Mouse (Mus musculus) forebrain, embryonic 14.5 days (tissue): Measurements from ENCODE around the gene Trmt10a. TPM values are rescaled to one million over a fixed set of nuclear protein-coding genes. Genes with fewer than 3 reads are reported as not detected.

Experiments
- ATAC-seq: fragments of 200-750 bp; cut with Nextera tagmentation; 2 replicates; pipeline ENCODE4 v1.8.0; 2017; ENCODE audit warnings: mild to moderate bottlenecking, moderate library complexity
- DNase-seq: peaks from one replicate; pipeline ENCODE4 v3.0.0-alpha.2; 2015; ENCODE audit warnings: low spot score
- H3K27ac ChIP-seq: fragments of 300-500 bp; sonication (generic); 2 replicates; pipeline ENCODE4 v1.5.1; 2014; ENCODE audit warnings: low read depth, mild to moderate bottlenecking, control low read depth, low read length, moderate library complexity
- H3K27me3 ChIP-seq: fragments of 300-500 bp; sonication (generic); replicated peaks from 2 replicates; pipeline ENCODE4 v1.6.1; 2014; ENCODE audit warnings: low read length, control low read depth, mixed read lengths; ENCODE audit not compliant: control insufficient read depth, insufficient read depth
- H3K36me3 ChIP-seq: fragments of 300-500 bp; sonication (generic); 2 replicates; pipeline ENCODE4 v1.6.1; 2014; ENCODE audit warnings: low read length, control low read depth; ENCODE audit not compliant: control insufficient read depth, insufficient read depth
- H3K4me1 ChIP-seq: fragments of 300-500 bp; sonication (generic); 2 replicates; pipeline ENCODE4 v1.6.1; 2014; ENCODE audit warnings: antibody characterized with exemption, low read length, control low read depth; ENCODE audit not compliant: control insufficient read depth, insufficient read depth
- H3K4me2 ChIP-seq: fragments of 300-500 bp; sonication (generic); 2 replicates; pipeline ENCODE4 v1.6.1; 2014; ENCODE audit warnings: mild to moderate bottlenecking, control low read depth, low read length
- H3K4me3 ChIP-seq: fragments of 300-500 bp; sonication (generic); 2 replicates; pipeline ENCODE4 v1.5.1; 2014; ENCODE audit warnings: low read depth, low read length, control low read depth
- H3K9ac ChIP-seq: fragments of 300-500 bp; sonication (generic); 2 replicates; pipeline ENCODE4 v1.6.1; 2014; ENCODE audit warnings: mild to moderate bottlenecking, low read length, control low read depth, moderate library complexity
- H3K9me3 ChIP-seq: fragments of 300-500 bp; sonication (generic); replicated peaks from 2 replicates; pipeline ENCODE4 v1.6.1; 2016; ENCODE audit warnings: low read length, control low read depth, mixed read lengths; ENCODE audit not compliant: control insufficient read depth
- WGBS: fragments of 180-500 bp; shearing (Covaris S2); extraction: QIAGEN DNeasy Blood & Tissue Kit; methylation state at CpG from one replicate; pipeline ENCODE4 v1.1.7; 2014; 5-methylcytosine and 5-hydroxymethylcytosine counted together
- polyA plus RNA-seq: library from polyadenylated mRNA; unstranded; fragments of >200 nt; fragmentation: Nextera tagmentation; extraction: Ambion mirVana; gene quantifications from 2 replicates; pipeline ENCODE4 v1.2.1, GENCODE M21; 2014

Gene Trmt10a
- polyA plus RNA-seq, 1 experiment from 2014 or later = 9.5 TPM

DNA sequence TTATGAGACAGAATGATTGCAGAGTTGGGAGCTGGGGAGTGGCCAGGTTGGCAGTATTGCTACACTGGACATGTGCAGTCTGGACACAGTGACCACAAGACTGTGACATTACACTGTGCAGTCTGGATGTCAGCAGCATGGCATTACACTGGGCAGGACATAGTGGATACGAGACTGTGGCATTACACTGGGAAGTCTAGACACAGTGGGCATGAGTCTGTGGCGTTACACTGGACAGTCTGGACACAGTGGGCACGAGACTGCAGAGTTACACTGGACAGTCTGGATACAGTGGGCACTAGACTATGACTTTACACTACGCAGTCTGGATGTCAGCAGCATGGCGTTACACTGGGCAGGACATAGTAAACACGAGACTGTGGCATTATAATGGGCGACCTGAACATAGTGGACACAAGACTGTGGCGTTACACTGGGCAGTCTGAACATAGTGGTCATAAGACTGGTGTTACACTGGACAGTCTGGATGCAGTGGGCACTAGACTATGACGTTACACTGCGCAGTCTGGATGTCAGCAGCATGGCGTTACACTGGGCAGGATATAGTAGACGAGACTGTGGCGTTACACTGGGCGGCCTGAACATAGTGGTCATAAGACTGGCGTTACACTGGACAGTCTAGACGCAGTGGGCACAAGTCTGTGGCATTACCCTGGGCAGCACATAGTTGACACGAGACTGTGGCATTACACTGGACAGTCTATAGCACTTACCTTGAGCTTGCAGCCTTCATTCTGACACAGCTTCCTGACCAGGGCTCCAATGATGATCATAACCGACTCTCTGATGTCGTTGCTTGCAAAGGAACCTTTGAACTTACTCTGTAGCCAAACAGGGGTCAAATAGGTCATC is 32.1 kb upstream of the Trmt10a start:
- H3K4me1 ChIP-seq = no peaks in the 10 kb centered on the region
- H3K4me3 ChIP-seq = no peak overlapping the region
- no peak overlapping the region for H3K4me2 ChIP-seq
- H3K9me3 ChIP-seq = no peaks in the 10 kb centered on the region
- 93% methylated on average over 19 of the region's 19 CpGs for WGBS
- H3K27me3 ChIP-seq = no peaks in the 10 kb centered on the region
- ATAC-seq = no peak
- H3K36me3 ChIP-seq = no peaks in the 10 kb centered on the region
- no peak overlapping the region for H3K9ac ChIP-seq
- no peak overlapping the region for H3K27ac ChIP-seq
- no peak for DNase-seq

DNA sequence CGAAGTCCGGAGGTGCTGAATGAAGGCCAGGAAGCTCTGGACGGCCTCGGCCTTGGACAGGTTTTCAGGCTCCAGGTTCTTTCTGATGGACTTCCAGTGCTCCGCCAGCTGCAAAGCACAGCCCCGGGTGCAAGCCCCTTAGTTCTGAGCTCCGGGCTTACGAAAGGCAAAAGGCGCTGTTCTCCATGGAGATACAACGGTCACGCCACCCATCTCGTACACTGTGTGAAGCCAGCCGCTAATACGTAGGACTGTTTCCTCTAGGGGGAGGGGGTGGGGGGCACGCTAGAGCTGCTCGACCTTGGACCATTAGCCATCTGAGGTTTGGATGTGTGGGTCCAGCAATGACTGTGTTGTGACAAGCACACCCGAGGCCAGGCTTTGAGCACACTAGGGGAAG is 29.1 kb upstream of the Trmt10a start:
- 89% methylated on average over 17 of the region's 17 CpGs for WGBS
- Histone ChIP-seq H3K4me3 (no peak overlapping the region), H3K27me3 (no peaks in the 10 kb centered on the region), H3K9me3 (no peaks in the 10 kb centered on the region), H3K36me3 (no peaks in the 10 kb centered on the region), H3K4me1 (no peaks in the 10 kb centered on the region), H3K27ac (no peak overlapping the region), H3K4me2 (no peak overlapping the region), H3K9ac (no peak overlapping the region)
- ATAC-seq (no peak), DNase-seq (no peak)

DNA sequence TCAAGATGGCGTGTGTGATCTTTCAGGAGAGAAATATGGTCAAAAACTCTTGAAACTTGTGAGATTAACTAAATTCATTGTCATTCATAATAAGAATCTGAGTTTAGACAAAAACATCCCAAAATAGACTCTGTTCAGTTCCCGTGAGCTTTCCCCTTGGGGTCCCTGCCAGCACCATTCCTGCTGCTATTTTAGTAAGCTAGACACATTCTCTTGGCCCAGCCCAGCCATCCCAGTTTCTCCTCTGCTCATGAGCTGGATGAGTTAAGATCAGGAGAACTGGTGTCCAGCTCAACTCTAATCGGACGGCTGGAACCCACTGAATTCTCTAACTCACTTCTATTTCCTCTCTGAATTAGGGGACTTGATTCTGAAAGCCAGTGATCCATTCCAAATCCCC is 26.4 kb upstream of the Trmt10a start:
- H3K4me3 ChIP-seq = no peak overlapping the region
- no peaks in the 10 kb centered on the region for H3K4me1 ChIP-seq
- no peaks in the 10 kb centered on the region for H3K27me3 ChIP-seq
- no peak overlapping the region for H3K9ac ChIP-seq
- H3K36me3 ChIP-seq = no peaks in the 10 kb centered on the region
- H3K27ac ChIP-seq = no peak overlapping the region
- ATAC-seq (no peak), DNase-seq (no peak)
- 91% methylated on average over 4 of the region's 4 CpGs for WGBS
- no peak overlapping the region for H3K4me2 ChIP-seq
- H3K9me3 ChIP-seq = no peaks in the 10 kb centered on the region

DNA sequence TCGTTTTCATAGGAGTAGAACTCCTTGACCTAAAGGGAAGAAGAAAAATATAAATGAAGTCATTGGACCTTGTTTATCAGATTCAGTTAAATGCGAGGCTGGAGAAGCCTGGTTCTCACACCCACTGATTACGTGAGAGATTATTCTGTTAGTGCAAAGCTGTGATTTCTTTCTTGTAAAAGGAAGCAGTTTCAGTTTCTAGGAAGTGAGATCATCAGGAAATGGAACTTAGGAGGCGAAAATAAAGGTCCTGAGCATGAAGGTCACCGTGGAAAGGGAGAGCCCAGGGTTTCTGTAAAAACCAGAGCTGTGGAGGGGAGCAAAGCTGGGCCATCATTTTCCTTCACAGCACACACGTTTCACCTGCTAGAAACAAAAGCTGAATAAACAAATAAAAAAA is 24.9 kb upstream of the Trmt10a start:
- Histone ChIP-seq H3K4me3 (no peak overlapping the region), H3K9ac (no peak overlapping the region), H3K27me3 (no peaks in the 10 kb centered on the region), H3K27ac (no peak overlapping the region), H3K4me1 (no peaks in the 10 kb centered on the region), H3K9me3 (no peaks in the 10 kb centered on the region), H3K36me3 (no peaks in the 10 kb centered on the region), H3K4me2 (no peak overlapping the region)
- no peak for ATAC-seq
- 78% methylated on average over 6 of the region's 6 CpGs for WGBS
- no peak for DNase-seq

DNA sequence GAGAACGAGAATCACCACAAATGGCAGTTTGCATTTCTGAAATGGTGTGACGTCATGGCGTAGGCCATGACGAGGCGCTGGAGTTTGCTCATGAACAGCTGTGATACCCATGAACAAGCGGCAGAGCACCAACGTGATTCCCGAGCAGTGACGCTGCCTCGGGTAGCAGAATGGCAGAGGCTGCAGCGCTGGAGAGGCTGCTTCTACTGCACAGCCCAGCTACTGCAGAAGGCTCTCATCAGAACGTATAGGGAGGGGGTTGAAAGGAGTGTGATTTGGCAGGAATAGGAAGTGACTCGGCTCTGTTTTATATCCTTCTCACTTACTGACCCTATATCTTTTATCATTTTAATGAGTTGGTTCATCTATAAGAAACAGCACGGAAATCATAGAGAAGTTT is 24.4 kb upstream of the Trmt10a start:
- Histone ChIP-seq H3K9ac (no peak overlapping the region), H3K4me1 (no peaks in the 10 kb centered on the region), H3K4me3 (no peak overlapping the region), H3K27ac (no peak overlapping the region), H3K4me2 (no peak overlapping the region), H3K9me3 (no peaks in the 10 kb centered on the region), H3K36me3 (no peaks in the 10 kb centered on the region), H3K27me3 (no peaks in the 10 kb centered on the region)
- WGBS = 81% methylated on average over 14 of the region's 14 CpGs
- no peak for DNase-seq
- ATAC-seq = no peak

DNA sequence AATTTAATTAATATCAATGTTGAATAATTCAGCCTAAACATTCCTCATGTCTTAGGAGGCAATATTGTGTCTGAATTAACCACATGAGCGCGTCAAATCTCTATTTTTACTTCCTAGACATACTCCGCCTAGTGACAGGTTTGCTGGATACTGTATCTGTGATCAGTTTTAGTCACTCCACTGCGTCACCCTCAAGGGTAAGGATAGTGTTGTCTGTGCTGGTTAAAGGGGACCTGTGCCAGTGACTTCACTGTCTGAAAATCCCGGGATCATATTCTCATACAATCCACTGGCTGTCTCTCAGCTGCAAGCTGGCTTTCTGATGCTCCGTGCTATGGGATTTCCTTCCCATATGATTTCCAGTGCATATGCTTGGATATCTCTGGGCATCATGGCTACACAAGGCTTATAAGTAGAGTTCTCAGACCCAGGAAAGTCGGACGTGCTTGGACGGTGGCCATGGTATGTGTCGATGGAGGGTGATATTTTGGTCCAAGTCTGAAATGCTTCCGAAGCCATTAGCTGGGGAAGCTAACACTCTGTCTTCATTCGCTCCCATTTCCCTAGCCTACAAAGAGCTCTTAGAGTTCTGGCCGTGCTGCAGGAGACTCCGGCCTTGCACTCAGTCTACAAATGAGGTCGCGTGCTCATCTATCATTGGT is 23.7 kb upstream of the Trmt10a start:
- WGBS = 97% methylated on average over 16 of the region's 16 CpGs
- DNase-seq (no peak), ATAC-seq (no peak)
- Histone ChIP-seq H3K27ac (no peak overlapping the region), H3K27me3 (no peaks in the 10 kb centered on the region), H3K4me3 (no peak overlapping the region), H3K4me1 (no peaks in the 10 kb centered on the region), H3K9ac (no peak overlapping the region), H3K9me3 (no peaks in the 10 kb centered on the region), H3K36me3 (no peaks in the 10 kb centered on the region), H3K4me2 (no peak overlapping the region)

DNA sequence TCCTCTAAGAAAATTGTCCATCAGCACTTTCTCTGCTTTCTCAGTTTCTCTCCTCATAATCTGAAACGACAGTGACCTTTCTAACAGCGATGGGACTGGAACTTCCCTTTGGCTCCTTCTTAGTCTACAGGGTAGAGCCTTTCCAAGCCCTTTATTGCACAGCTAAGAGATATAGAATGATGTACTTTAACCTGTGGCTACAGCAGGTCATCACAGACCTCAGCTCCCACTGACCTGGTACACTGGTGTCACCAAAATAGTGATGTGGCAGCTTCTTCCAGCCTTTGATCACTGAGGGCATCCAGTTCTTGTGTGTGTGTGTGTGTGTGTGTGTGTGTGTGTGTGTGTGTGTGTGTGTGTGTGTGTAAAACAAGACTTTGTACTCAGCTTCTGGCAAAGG is 21.8 kb upstream of the Trmt10a start:
- H3K9ac ChIP-seq = no peak overlapping the region
- DNase-seq (no peak), ATAC-seq (no peak)
- no peaks in the 10 kb centered on the region for H3K9me3 ChIP-seq
- H3K36me3 ChIP-seq = no peaks in the 10 kb centered on the region
- H3K4me1 ChIP-seq = no peaks in the 10 kb centered on the region
- H3K4me3 ChIP-seq = no peak overlapping the region
- no peaks in the 10 kb centered on the region for H3K27me3 ChIP-seq
- H3K4me2 ChIP-seq = no peak overlapping the region
- WGBS = 94% methylated on average over 2 of the region's 2 CpGs
- H3K27ac ChIP-seq = no peak overlapping the region

DNA sequence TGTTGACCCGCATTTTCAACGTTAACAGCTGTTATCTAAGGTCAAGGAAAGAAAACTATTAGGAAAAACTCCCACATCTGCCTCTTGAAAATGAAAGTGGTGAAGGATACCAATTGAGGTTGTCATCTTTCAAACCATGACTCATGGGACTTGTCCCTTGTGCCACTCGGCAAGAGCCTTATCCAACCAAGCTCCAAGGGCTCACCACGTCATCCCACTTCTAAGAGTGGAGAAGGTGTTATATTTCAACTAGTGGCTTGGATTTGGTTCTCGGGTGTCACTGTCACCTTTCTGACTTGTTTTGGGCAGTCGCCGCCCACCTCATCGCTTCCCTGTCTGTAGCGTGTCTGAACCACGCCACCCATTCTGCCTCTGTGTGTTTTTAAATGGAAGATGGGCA is 19.4 kb upstream of the Trmt10a start:
- no peak overlapping the region for H3K27ac ChIP-seq
- H3K4me2 ChIP-seq = no peak overlapping the region
- no peaks in the 10 kb centered on the region for H3K9me3 ChIP-seq
- WGBS = 92% methylated on average over 10 of the region's 10 CpGs
- no peaks in the 10 kb centered on the region for H3K4me1 ChIP-seq
- H3K4me3 ChIP-seq = no peak overlapping the region
- DNase-seq = no peak
- no peaks in the 10 kb centered on the region for H3K27me3 ChIP-seq
- H3K36me3 ChIP-seq = no peaks in the 10 kb centered on the region
- no peak for ATAC-seq
- no peak overlapping the region for H3K9ac ChIP-seq

DNA sequence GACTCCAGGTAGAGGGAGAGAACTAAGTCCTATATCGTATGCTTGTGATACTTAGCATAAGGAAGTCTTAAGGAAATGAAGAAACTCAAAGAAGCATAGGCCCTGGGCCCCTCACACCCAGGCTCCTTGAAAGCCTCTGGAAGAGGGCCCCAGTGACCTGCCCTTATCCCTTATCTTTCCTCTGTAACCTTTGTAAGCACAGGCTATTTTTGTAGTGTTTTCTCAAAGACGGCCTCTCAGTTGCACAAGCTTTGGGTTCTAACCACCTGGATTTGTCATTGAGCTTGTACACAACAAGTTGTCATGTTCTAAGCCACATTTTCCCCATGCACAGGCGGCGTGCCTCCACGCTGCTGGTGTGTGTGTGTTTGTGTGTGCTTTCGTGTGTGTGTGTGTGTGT is 14.1 kb upstream of the Trmt10a start:
- H3K27ac ChIP-seq = no peak overlapping the region
- H3K4me2 ChIP-seq = no peak overlapping the region
- no peaks in the 10 kb centered on the region for H3K4me1 ChIP-seq
- H3K9me3 ChIP-seq = no peaks in the 10 kb centered on the region
- no peak overlapping the region for H3K4me3 ChIP-seq
- DNase-seq = no peak
- H3K27me3 ChIP-seq = no peaks in the 10 kb centered on the region
- no peaks in the 10 kb centered on the region for H3K36me3 ChIP-seq
- no peak overlapping the region for H3K9ac ChIP-seq
- WGBS = 94% methylated on average over 6 of the region's 6 CpGs
- ATAC-seq = no peak
